Mouse (Mus musculus): ENCODE results near the gene Robo3. TPM values are rescaled to one million over a fixed set of nuclear protein-coding genes. Genes with fewer than 3 reads are reported as not detected.
A peak's percentile ranks its signal among the peaks of the same experiment; 100 is the strongest.

The Robo3 gene
- polyA plus RNA-seq (2016; fragmentation: Nextera tagmentation; extraction: Ambion mirVana): 2.7 TPM in 2 replicates

- peak within 1 kb of the TSS; percentile 26 for H3K4me3 ChIP-seq
- peak within 1 kb of the TSS; percentile 55 for H3K4me2 ChIP-seq (replicated peaks)
- H3K27ac ChIP-seq: no peak within 1 kb of the TSS
- no peak; the same call in 1 of the 2 replicates for ATAC-seq (ENCODE audit: insufficient number of reproducible peaks, insufficient read depth, low FRiP score, low TSS enrichment)
- under 1% methylated on average over 40 of the region's 40 CpGs for WGBS
- H3K36me3 ChIP-seq: no peaks in the 10 kb centered on the region
- no peak within 1 kb of the TSS for H3K9ac ChIP-seq
- H3K27me3 ChIP-seq: peaks cover 87% of the 10 kb centered on the region
- H3K4me1 ChIP-seq: peaks cover 12% of the 10 kb centered on the region; the same call in 1 of the 2 replicates
- H3K9me3 ChIP-seq: no peaks in the 10 kb centered on the region
Measured at GRCm38 (mm10) chr9:37432720-37433421, at the start of gene Robo3. Gene Robo3, minus strand, starts transcription at chr9:37433246.

- no peak overlapping the region for H3K4me3 ChIP-seq
- no peak overlapping the region for H3K4me2 ChIP-seq (replicated peaks)
- no peaks in the 10 kb centered on the region for H3K36me3 ChIP-seq
- H3K9me3 ChIP-seq: no peaks in the 10 kb centered on the region
- no peaks in the 10 kb centered on the region for H3K27me3 ChIP-seq
- H3K4me1 ChIP-seq: no peaks in the 10 kb centered on the region
- 83% methylated on average over 7 of the region's 7 CpGs for WGBS
- no peak for ATAC-seq (ENCODE audit: insufficient number of reproducible peaks, insufficient read depth, low FRiP score, low TSS enrichment)
- no peak overlapping the region for H3K27ac ChIP-seq
- no peak overlapping the region for H3K9ac ChIP-seq
Measured at GRCm38 (mm10) chr9:37474923-37475322, 41.9 kb upstream of the Robo3 start.

GRCm38 (mm10) chr9:37473611-37474125 is 40.6 kb upstream of the Robo3 start:
- WGBS: 66% methylated on average over 3 of the region's 3 CpGs
- Histone ChIP-seq H3K36me3 (no peaks in the 10 kb centered on the region), H3K27me3 (no peaks in the 10 kb centered on the region)

GRCm38 (mm10) chr9:37462764-37463163 is 29.7 kb upstream of the Robo3 start:
- Histone ChIP-seq H3K27me3 (peaks cover 62% of the 10 kb centered on the region), H3K4me1 (peaks cover 6% of the 10 kb centered on the region), H3K27ac (no peak overlapping the region), H3K9ac (no peak overlapping the region), H3K4me2 (replicated peaks) (no peak overlapping the region), H3K4me3 (no peak overlapping the region), H3K36me3 (no peaks in the 10 kb centered on the region), H3K9me3 (no peaks in the 10 kb centered on the region)
- WGBS: 14% methylated on average over 7 of the region's 7 CpGs
- ATAC-seq (ENCODE audit: insufficient number of reproducible peaks, insufficient read depth, low FRiP score, low TSS enrichment): no peak

More at GRCm38 (mm10) chr9:37473611-37474125, 40.6 kb upstream of the Robo3 start:
- Histone ChIP-seq H3K27ac (no peak overlapping the region), H3K9ac (no peak overlapping the region), H3K4me1 (no peaks in the 10 kb centered on the region), H3K4me2 (replicated peaks) (no peak overlapping the region), H3K4me3 (no peak overlapping the region), H3K9me3 (no peaks in the 10 kb centered on the region)
- no peak for ATAC-seq (ENCODE audit: insufficient number of reproducible peaks, insufficient read depth, low FRiP score, low TSS enrichment)

- Histone ChIP-seq H3K4me2 (replicated peaks) (no peak overlapping the region), H3K27ac (no peak overlapping the region), H3K36me3 (no peaks in the 10 kb centered on the region), H3K4me1 (peaks cover 7% of the 10 kb centered on the region), H3K9me3 (no peaks in the 10 kb centered on the region), H3K27me3 (peaks cover 74% of the 10 kb centered on the region), H3K4me3 (no peak overlapping the region), H3K9ac (no peak overlapping the region)
- 6% methylated on average over 3 of the region's 3 CpGs for WGBS
- no peak for ATAC-seq (ENCODE audit: insufficient number of reproducible peaks, insufficient read depth, low FRiP score, low TSS enrichment)
Measured at GRCm38 (mm10) chr9:37461571-37461970, 28.5 kb upstream of the Robo3 start.

- WGBS: 9% methylated on average over 5 of the region's 5 CpGs
- no peak overlapping the region; the same call in 1 of the 2 replicates for H3K9ac ChIP-seq
- H3K9me3 ChIP-seq: no peaks in the 10 kb centered on the region
- peaks cover 12% of the 10 kb centered on the region for H3K4me1 ChIP-seq
- H3K4me2 ChIP-seq (replicated peaks): peak overlapping the region; percentile 94
- peaks cover 80% of the 10 kb centered on the region for H3K27me3 ChIP-seq
- H3K27ac ChIP-seq: no peak overlapping the region
- ATAC-seq (ENCODE audit: insufficient number of reproducible peaks, insufficient read depth, low FRiP score, low TSS enrichment): no peak
- no peaks in the 10 kb centered on the region for H3K36me3 ChIP-seq
- peak overlapping the region; percentile 46 for H3K4me3 ChIP-seq
Measured at GRCm38 (mm10) chr9:37460961-37461340, 27.9 kb upstream of the Robo3 start.

GRCm38 (mm10) chr9:37460043-37460960 is 27.3 kb upstream of the Robo3 start:
- no peak overlapping the region for H3K27ac ChIP-seq

GRCm38 (mm10) chr9:37459665-37460042 is 26.6 kb upstream of the Robo3 start:
- H3K27me3 ChIP-seq: peaks cover 90% of the 10 kb centered on the region
- no peak for ATAC-seq (ENCODE audit: insufficient number of reproducible peaks, insufficient read depth, low FRiP score, low TSS enrichment)
- 0 out of 2 replicates have a peak overlapping the region, but pooled peaks have one; percentile 16 for H3K9ac ChIP-seq
- H3K4me1 ChIP-seq: peaks cover 12% of the 10 kb centered on the region
- under 1% methylated on average over 9 of the region's 9 CpGs for WGBS
- no peaks in the 10 kb centered on the region for H3K36me3 ChIP-seq
- no peak overlapping the region for H3K27ac ChIP-seq
- no peaks in the 10 kb centered on the region for H3K9me3 ChIP-seq
- peak overlapping the region; percentile 46 for H3K4me3 ChIP-seq
- H3K4me2 ChIP-seq (replicated peaks): peak overlapping the region; percentile 94

More at GRCm38 (mm10) chr9:37460043-37460960, 27.3 kb upstream of the Robo3 start:
- Histone ChIP-seq H3K4me2 (replicated peaks) (peak overlapping the region; percentile 94), H3K27me3 (peaks cover 84% of the 10 kb centered on the region), H3K9me3 (no peaks in the 10 kb centered on the region), H3K4me1 (peaks cover 12% of the 10 kb centered on the region), H3K9ac (peak overlapping the region; percentile 16), H3K4me3 (peak overlapping the region; percentile 46), H3K36me3 (no peaks in the 10 kb centered on the region)
- WGBS: under 1% methylated on average over 81 of the region's 81 CpGs
- no peak for ATAC-seq (ENCODE audit: insufficient number of reproducible peaks, insufficient read depth, low FRiP score, low TSS enrichment)

- peaks cover 99% of the 10 kb centered on the region for H3K27me3 ChIP-seq
- H3K27ac ChIP-seq: no peak overlapping the region
- no peak overlapping the region for H3K4me2 ChIP-seq (replicated peaks)
- H3K9me3 ChIP-seq: no peaks in the 10 kb centered on the region
- 38% methylated on average over 1 of the region's 1 CpGs for WGBS
- peaks cover 12% of the 10 kb centered on the region for H3K4me1 ChIP-seq
- 0 out of 2 replicates have a peak overlapping the region, but pooled peaks have one; percentile 29 for H3K4me3 ChIP-seq
- no peak overlapping the region for H3K9ac ChIP-seq
- no peaks in the 10 kb centered on the region for H3K36me3 ChIP-seq
- ATAC-seq (ENCODE audit: insufficient number of reproducible peaks, insufficient read depth, low FRiP score, low TSS enrichment): no peak
Measured at GRCm38 (mm10) chr9:37457151-37457550, 24.1 kb upstream of the Robo3 start.

- Histone ChIP-seq H3K9me3 (no peaks in the 10 kb centered on the region), H3K4me2 (replicated peaks) (peak overlapping the region; percentile 45), H3K4me3 (peak overlapping the region; percentile 29), H3K36me3 (no peaks in the 10 kb centered on the region), H3K9ac (no peak overlapping the region), H3K27me3 (peaks cover 97% of the 10 kb centered on the region), H3K4me1 (peaks cover 12% of the 10 kb centered on the region), H3K27ac (no peak overlapping the region)
- WGBS: under 1% methylated on average over 19 of the region's 20 CpGs
- ATAC-seq (ENCODE audit: insufficient number of reproducible peaks, insufficient read depth, low FRiP score, low TSS enrichment): peak; percentile 57
Measured at GRCm38 (mm10) chr9:37456481-37456910, 23.4 kb upstream of the Robo3 start.

- ATAC-seq (ENCODE audit: insufficient number of reproducible peaks, insufficient read depth, low FRiP score, low TSS enrichment): no peak
- Histone ChIP-seq H3K9ac (no peak overlapping the region), H3K4me3 (no peak overlapping the region), H3K4me1 (peaks cover 12% of the 10 kb centered on the region), H3K9me3 (no peaks in the 10 kb centered on the region), H3K27ac (no peak overlapping the region), H3K36me3 (no peaks in the 10 kb centered on the region), H3K4me2 (replicated peaks) (no peak overlapping the region), H3K27me3 (peaks cover 94% of the 10 kb centered on the region)
- WGBS: 1% methylated on average over 8 of the region's 8 CpGs
Measured at GRCm38 (mm10) chr9:37455868-37456267, 22.8 kb upstream of the Robo3 start.
